Mouse (Mus musculus) neural tube, embryonic 13.5 days (tissue): Measurements from ENCODE around the gene Gm10160. TPM values are rescaled to one million over a fixed set of nuclear protein-coding genes. Genes with fewer than 3 reads are reported as not detected.

Source experiments
- ATAC-seq: fragments of 200-750 bp; cut with Nextera tagmentation; 2 replicates; pipeline ENCODE4 v1.8.0; 2017; ENCODE audit warnings: low read depth, mild to moderate bottlenecking, moderate TSS enrichment, moderate library complexity
- H3K27ac ChIP-seq: fragments of 300-500 bp; sonication (generic); replicated peaks from 2 replicates; pipeline ENCODE4 v1.5.1; 2015; ENCODE audit warnings: moderate library complexity, mild to moderate bottlenecking, inconsistent platforms
- H3K27me3 ChIP-seq: fragments of 300-500 bp; sonication (generic); 2 replicates; pipeline ENCODE4 v1.6.1; 2015; ENCODE audit warnings: mild to moderate bottlenecking, inconsistent platforms
- H3K36me3 ChIP-seq: fragments of 300-500 bp; sonication (generic); 2 replicates; pipeline ENCODE4 v1.6.1; 2015; ENCODE audit warnings: mild to moderate bottlenecking, inconsistent platforms
- H3K4me1 ChIP-seq: fragments of 300-500 bp; sonication (generic); replicated peaks from 2 replicates; pipeline ENCODE4 v1.6.1; 2015; ENCODE audit warnings: inconsistent platforms
- H3K4me2 ChIP-seq: fragments of 300-500 bp; sonication (generic); 2 replicates; pipeline ENCODE4 v1.6.1; 2015; ENCODE audit warnings: inconsistent platforms, mild to moderate bottlenecking, moderate library complexity
- H3K4me3 ChIP-seq: fragments of 300-500 bp; sonication (generic); 2 replicates; pipeline ENCODE4 v1.5.1; 2015; ENCODE audit warnings: mild to moderate bottlenecking, inconsistent platforms
- H3K9ac ChIP-seq: fragments of 300-500 bp; sonication (generic); 2 replicates; pipeline ENCODE4 v1.6.1; 2015; ENCODE audit warnings: moderate library complexity, mild to moderate bottlenecking, inconsistent platforms
- H3K9me3 ChIP-seq: fragments of 300-500 bp; sonication (generic); 2 replicates; pipeline ENCODE4 v1.6.1; 2016; ENCODE audit warnings: inconsistent platforms
- WGBS: fragments of 180-500 bp; shearing (Covaris S2); methylation state at CpG from one replicate; pipeline ENCODE4 v1.1.7; 2015; 5-methylcytosine and 5-hydroxymethylcytosine counted together
- polyA plus RNA-seq: library from polyadenylated mRNA; unstranded; fragments of >200 nt; fragmentation: Nextera tagmentation; extraction: Ambion mirVana; gene quantifications from 2 replicates; pipeline ENCODE4 v1.2.1, GENCODE M21; 2015

Gm10160 gene
- polyA plus RNA-seq, 1 experiment from 2014 or later: not detected

GRCm38 (mm10) chr7:81854568-81855307 is 856 bp downstream of the Gm10160 start:
- ATAC-seq: no peak
- Histone ChIP-seq H3K4me2 (no peak overlapping the region), H3K27ac (no peak overlapping the region), H3K27me3 (peaks cover 20% of the 10 kb centered on the region), H3K4me1 (peaks cover 24% of the 10 kb centered on the region), H3K4me3 (no peak overlapping the region), H3K9me3 (no peaks in the 10 kb centered on the region), H3K36me3 (no peaks in the 10 kb centered on the region), H3K9ac (no peak overlapping the region)
- WGBS: 64% methylated on average over 8 of the region's 8 CpGs

GRCm38 (mm10) chr7:81851706-81852105 is 3.9 kb downstream of the Gm10160 start:
- Histone ChIP-seq H3K9ac (no peak overlapping the region), H3K4me2 (no peak overlapping the region), H3K9me3 (no peaks in the 10 kb centered on the region), H3K4me1 (peaks cover 12% of the 10 kb centered on the region), H3K27me3 (0 out of 2 replicates have a peak, but pooled peaks cover 2% of the 10 kb centered on the region), H3K27ac (no peak overlapping the region), H3K4me3 (no peak overlapping the region), H3K36me3 (no peaks in the 10 kb centered on the region)
- ATAC-seq: no peak
- WGBS: 87% methylated on average over 3 of the region's 3 CpGs

- no peaks in the 10 kb centered on the region for H3K27me3 ChIP-seq
- H3K4me2 ChIP-seq: no peak overlapping the region
- H3K9me3 ChIP-seq: no peaks in the 10 kb centered on the region
- no peak for ATAC-seq
- no peak overlapping the region for H3K4me3 ChIP-seq
- H3K36me3 ChIP-seq: no peaks in the 10 kb centered on the region
- 79% methylated on average over 6 of the region's 6 CpGs for WGBS
- peaks cover 17% of the 10 kb centered on the region for H3K4me1 ChIP-seq
- H3K27ac ChIP-seq: no peak overlapping the region
- no peak overlapping the region for H3K9ac ChIP-seq
Measured at GRCm38 (mm10) chr7:81850171-81850570, 5.4 kb downstream of the Gm10160 start.

GRCm38 (mm10) chr7:81849633-81850032 is 6.0 kb downstream of the Gm10160 start:
- Histone ChIP-seq H3K4me1 (peaks cover 13% of the 10 kb centered on the region), H3K27me3 (no peaks in the 10 kb centered on the region), H3K4me2 (no peak overlapping the region), H3K27ac (no peak overlapping the region), H3K9me3 (no peaks in the 10 kb centered on the region), H3K36me3 (no peaks in the 10 kb centered on the region), H3K9ac (no peak overlapping the region), H3K4me3 (no peak overlapping the region)
- no peak for ATAC-seq
- 84% methylated on average over 7 of the region's 7 CpGs for WGBS

- Histone ChIP-seq H3K27me3 (no peaks in the 10 kb centered on the region), H3K9ac (no peak overlapping the region), H3K36me3 (no peaks in the 10 kb centered on the region), H3K9me3 (no peaks in the 10 kb centered on the region), H3K4me2 (no peak overlapping the region), H3K4me3 (no peak overlapping the region), H3K27ac (no peak overlapping the region), H3K4me1 (peaks cover 9% of the 10 kb centered on the region)
- ATAC-seq: no peak
- WGBS: 90% methylated on average over 5 of the region's 5 CpGs
Measured at GRCm38 (mm10) chr7:81849214-81849613, 6.4 kb downstream of the Gm10160 start.

- Histone ChIP-seq H3K9ac (no peak overlapping the region), H3K27me3 (no peaks in the 10 kb centered on the region), H3K27ac (no peak overlapping the region), H3K4me2 (no peak overlapping the region), H3K4me1 (peaks cover 8% of the 10 kb centered on the region), H3K36me3 (no peaks in the 10 kb centered on the region), H3K9me3 (no peaks in the 10 kb centered on the region), H3K4me3 (no peak overlapping the region)
- 26% methylated on average over 4 of the region's 4 CpGs for WGBS
- ATAC-seq: 0 out of 2 replicates have a peak, but pooled peaks have one; percentile 32
Measured at GRCm38 (mm10) chr7:81847777-81848176, 7.8 kb downstream of the Gm10160 start.

- Histone ChIP-seq H3K4me2 (no peak overlapping the region), H3K4me3 (no peak overlapping the region), H3K4me1 (peaks cover 8% of the 10 kb centered on the region), H3K27me3 (no peaks in the 10 kb centered on the region), H3K27ac (no peak overlapping the region), H3K9ac (no peak overlapping the region), H3K36me3 (no peaks in the 10 kb centered on the region), H3K9me3 (no peaks in the 10 kb centered on the region)
- ATAC-seq: peak; percentile 79; the same call in 1 of the 2 replicates
- WGBS: 44% methylated on average over 8 of the region's 8 CpGs
Measured at GRCm38 (mm10) chr7:81847010-81847409, 8.6 kb downstream of the Gm10160 start.

GRCm38 (mm10) chr7:81846008-81846407 is 9.6 kb downstream of the Gm10160 start:
- Histone ChIP-seq H3K9ac (no peak overlapping the region), H3K27me3 (no peaks in the 10 kb centered on the region), H3K4me3 (no peak overlapping the region), H3K4me2 (no peak overlapping the region), H3K27ac (no peak overlapping the region), H3K4me1 (peaks cover 8% of the 10 kb centered on the region), H3K36me3 (no peaks in the 10 kb centered on the region), H3K9me3 (no peaks in the 10 kb centered on the region)
- no peak for ATAC-seq
- WGBS: 88% methylated on average over 8 of the region's 8 CpGs

- Histone ChIP-seq H3K4me3 (no peak overlapping the region), H3K27me3 (no peaks in the 10 kb centered on the region), H3K4me2 (no peak overlapping the region), H3K4me1 (peaks cover 8% of the 10 kb centered on the region), H3K27ac (no peak overlapping the region), H3K9me3 (no peaks in the 10 kb centered on the region), H3K9ac (no peak overlapping the region), H3K36me3 (no peaks in the 10 kb centered on the region)
- WGBS: 81% methylated on average over 3 of the region's 3 CpGs
- no peak for ATAC-seq
Measured at GRCm38 (mm10) chr7:81845313-81845712, 10.3 kb downstream of the Gm10160 start.

GRCm38 (mm10) chr7:81844801-81845200 is 10.8 kb downstream of the Gm10160 start:
- 86% methylated on average over 11 of the region's 11 CpGs for WGBS
- Histone ChIP-seq H3K9me3 (no peaks in the 10 kb centered on the region), H3K36me3 (no peaks in the 10 kb centered on the region), H3K4me2 (no peak overlapping the region), H3K9ac (no peak overlapping the region), H3K4me3 (no peak overlapping the region), H3K27me3 (no peaks in the 10 kb centered on the region), H3K27ac (no peak overlapping the region), H3K4me1 (peaks cover 8% of the 10 kb centered on the region)
- no peak for ATAC-seq

GRCm38 (mm10) chr7:81843903-81844302 is 11.7 kb downstream of the Gm10160 start:
- Histone ChIP-seq H3K27ac (no peak overlapping the region), H3K4me1 (peaks cover 8% of the 10 kb centered on the region), H3K4me3 (no peak overlapping the region), H3K36me3 (no peaks in the 10 kb centered on the region), H3K4me2 (no peak overlapping the region), H3K9me3 (no peaks in the 10 kb centered on the region), H3K27me3 (no peaks in the 10 kb centered on the region), H3K9ac (no peak overlapping the region)
- no peak for ATAC-seq
- 79% methylated on average over 8 of the region's 8 CpGs for WGBS

- no peak overlapping the region for H3K4me3 ChIP-seq
- 84% methylated on average over 1 of the region's 1 CpGs for WGBS
- H3K4me1 ChIP-seq: peaks cover 8% of the 10 kb centered on the region
- no peaks in the 10 kb centered on the region for H3K36me3 ChIP-seq
- ATAC-seq: no peak
- no peaks in the 10 kb centered on the region for H3K9me3 ChIP-seq
- H3K9ac ChIP-seq: no peak overlapping the region
- no peaks in the 10 kb centered on the region for H3K27me3 ChIP-seq
- no peak overlapping the region for H3K27ac ChIP-seq
- no peak overlapping the region for H3K4me2 ChIP-seq
Measured at GRCm38 (mm10) chr7:81842998-81843397, 12.6 kb downstream of the Gm10160 start.

GRCm38 (mm10) chr7:81842141-81842540 is 13.5 kb downstream of the Gm10160 start:
- H3K36me3 ChIP-seq: no peaks in the 10 kb centered on the region
- no peak overlapping the region for H3K27ac ChIP-seq
- H3K4me1 ChIP-seq: peaks cover 8% of the 10 kb centered on the region
- ATAC-seq: no peak
- no peak overlapping the region for H3K4me2 ChIP-seq
- no peaks in the 10 kb centered on the region for H3K9me3 ChIP-seq
- WGBS: 89% methylated on average over 7 of the region's 7 CpGs
- no peak overlapping the region for H3K9ac ChIP-seq
- H3K27me3 ChIP-seq: no peaks in the 10 kb centered on the region
- no peak overlapping the region for H3K4me3 ChIP-seq
